In the genomic region with DNA sequence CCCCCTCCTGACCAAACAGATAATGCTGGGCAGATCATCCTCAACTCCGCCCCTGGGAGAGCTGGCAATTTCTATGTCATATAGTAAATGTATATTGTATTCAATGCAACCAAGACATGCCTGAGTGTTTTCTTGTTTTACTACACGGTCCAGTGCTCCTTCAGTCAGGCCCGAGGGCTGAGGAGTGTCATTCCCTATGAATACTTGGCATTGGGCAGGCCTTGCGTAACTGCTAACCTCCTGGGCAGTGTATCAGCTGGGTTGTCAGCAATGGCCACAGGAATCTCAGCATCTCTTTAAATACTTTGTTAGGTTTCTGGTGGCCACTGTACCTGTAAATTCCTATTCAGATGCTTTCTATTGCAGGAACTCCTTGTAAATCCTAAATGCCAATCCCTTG, we compare ENCODE assay signal across 18 mouse cellular contexts. TPM values are rescaled to one million over a fixed set of nuclear protein-coding genes. Genes with fewer than 3 reads are reported as not detected.
A peak's percentile ranks its signal among the peaks of the same experiment; 100 is the strongest.
DNase-seq lines count a peak whose midpoint lies in the region; ATAC-seq lines count a peak whose summit lies in the region.
"Had no signal": no experiment of that assay in that cellular context is flagged by ENCODE, and none has a peak within 500 bp of the region (broad histone marks: within the 10 kb centered on the region; RNA-seq: fewer than 3 reads in every experiment).

No protein-coding gene starts in this region.

- H3K27ac ChIP-seq in forebrain, embryonic 15.5 days (replicated peaks) = no peak overlapping the region
- H3K27ac ChIP-seq: embryonic facial prominence, embryonic 13.5 days; forebrain, embryonic 13.5 days; hindbrain, embryonic 12.5 days; limb, embryonic 12.5 days; liver, embryonic 15.5 days had no signal

- H3K36me3 ChIP-seq in forebrain, embryonic 15.5 days = no peaks in the 10 kb centered on the region
- H3K36me3 ChIP-seq: embryonic facial prominence, embryonic 13.5 days; G1E; hindbrain, embryonic 12.5 days; limb, embryonic 12.5 days; liver, embryonic 15.5 days had no signal

- no peak for ATAC-seq in erythroid progenitor cell, adult 5-6 weeks (replicated peaks; ENCODE audit: low FRiP score, poor library complexity, severe bottlenecking)
- no peak for ATAC-seq in forebrain, embryonic 15.5 days (replicated peaks)
- ATAC-seq in granulocyte monocyte progenitor cell, adult 5-6 weeks (replicated peaks; ENCODE audit: poor library complexity, severe bottlenecking) = no peak
- ATAC-seq: forebrain, embryonic 13.5 days had no signal

- H3K9me3 ChIP-seq in forebrain, embryonic 15.5 days = no peaks in the 10 kb centered on the region
- H3K9me3 ChIP-seq: embryonic facial prominence, embryonic 13.5 days; forebrain, embryonic 13.5 days; G1E; hindbrain, embryonic 12.5 days; limb, embryonic 12.5 days; liver, embryonic 15.5 days had no signal

- H3K9ac ChIP-seq in forebrain, embryonic 15.5 days (replicated peaks) = no peak overlapping the region
- H3K9ac ChIP-seq: embryonic facial prominence, embryonic 13.5 days; forebrain, embryonic 13.5 days; hindbrain, embryonic 12.5 days; limb, embryonic 12.5 days; liver, embryonic 15.5 days had no signal

- peaks cover 28% of the 10 kb centered on the region for H3K4me1 ChIP-seq in forebrain, embryonic 15.5 days
- H3K4me1 ChIP-seq: liver, embryonic 15.5 days had no signal

- 69% methylated on average over 4 of the region's 4 CpGs for WGBS in forebrain, embryonic 15.5 days

- no peaks in the 10 kb centered on the region for H3K27me3 ChIP-seq in forebrain, embryonic 15.5 days
- H3K27me3 ChIP-seq: embryonic facial prominence, embryonic 13.5 days; forebrain, embryonic 13.5 days; hindbrain, embryonic 12.5 days; limb, embryonic 12.5 days; liver, embryonic 15.5 days had no signal

- peak; percentile 39 to 66 for DNase-seq in cerebellum, adult 18-20 months
- DNase-seq in cerebellum, postnatal 36 days = no peak
- DNase-seq in urinary bladder, postnatal 14 days (ENCODE audit: low spot score) = peak; percentile 45
- no peak for DNase-seq in urinary bladder, postnatal 10 days (ENCODE audit: low spot score)
- peak; percentile 61 for DNase-seq in kidney, postnatal 10 days
- DNase-seq: gastrocnemius, postnatal 10 days had no signal

- no peak overlapping the region for H3K4me2 ChIP-seq in forebrain, embryonic 15.5 days (replicated peaks)
- H3K4me2 ChIP-seq: embryonic facial prominence, embryonic 13.5 days; forebrain, embryonic 13.5 days; hindbrain, embryonic 12.5 days; limb, embryonic 12.5 days; liver, embryonic 15.5 days had no signal

- H3K4me3 ChIP-seq in forebrain, embryonic 15.5 days = no peak overlapping the region
- H3K4me3 ChIP-seq: embryonic facial prominence, embryonic 13.5 days; forebrain, embryonic 13.5 days; hindbrain, embryonic 12.5 days; limb, embryonic 12.5 days; liver, embryonic 15.5 days had no signal

RNA-seq across cellular contexts. Expression of a gene that starts 13.4 kb away (rescaled TPM):
- not detected in 2 replicates for total RNA-seq in erythroid progenitor cell, adult 5-6 weeks (2015; ENCODE audit: low replicate concordance)
- not detected in 2 replicates for total RNA-seq in erythroid progenitor cell, adult 5-6 weeks (2017; ENCODE audit: low replicate concordance)
- 5.9 and 6.8 TPM in 2 replicates for polyA plus RNA-seq in forebrain, embryonic 15.5 days (2015; fragmentation: Nextera tagmentation; extraction: Ambion mirVana)
- total RNA-seq in granulocyte monocyte progenitor cell, adult 5-6 weeks (2014; fragmentation: Nextera tagmentation) = not detected in 2 replicates
- total RNA-seq in granulocyte monocyte progenitor cell, adult 5-6 weeks (2017) = not detected in 2 replicates
- total RNA-seq: megakaryocyte, adult 5-6 weeks; monocyte, adult 5-6 weeks; neutrophil, adult 5-6 weeks had no signal
- polyA plus RNA-seq: G1E had no signal

Comparison
In these comparisons a context has a peak if more than half of its experiments do, and no peak if none do; other contexts are left out.
1. DNase-seq: peak in cerebellum, adult 18-20 months (2 of 2), urinary bladder, postnatal 14 days (single experiment) and kidney, postnatal 10 days (single experiment); none in cerebellum, postnatal 36 days (0 of 2) and urinary bladder, postnatal 10 days (single experiment).